Mouse (Mus musculus): ENCODE results near the gene Dab1. TPM values are rescaled to one million over a fixed set of nuclear protein-coding genes. Genes with fewer than 3 reads are reported as not detected.

Gene Dab1
- total and polyA plus RNA-seq, 3 experiments: not detected

- DNase-seq (ENCODE audit: low read depth, low spot score): no peak
- no peaks in the 10 kb centered on the region for H3K4me1 ChIP-seq (ENCODE audit: control insufficient read depth in 1 of 2, insufficient read depth in 2 of 2, low read length in 2 of 2)
These were observed 1061.3 kb downstream of the Dab1 start for GRCm38 (mm10) chr4:104680475-104680874.

DNA sequence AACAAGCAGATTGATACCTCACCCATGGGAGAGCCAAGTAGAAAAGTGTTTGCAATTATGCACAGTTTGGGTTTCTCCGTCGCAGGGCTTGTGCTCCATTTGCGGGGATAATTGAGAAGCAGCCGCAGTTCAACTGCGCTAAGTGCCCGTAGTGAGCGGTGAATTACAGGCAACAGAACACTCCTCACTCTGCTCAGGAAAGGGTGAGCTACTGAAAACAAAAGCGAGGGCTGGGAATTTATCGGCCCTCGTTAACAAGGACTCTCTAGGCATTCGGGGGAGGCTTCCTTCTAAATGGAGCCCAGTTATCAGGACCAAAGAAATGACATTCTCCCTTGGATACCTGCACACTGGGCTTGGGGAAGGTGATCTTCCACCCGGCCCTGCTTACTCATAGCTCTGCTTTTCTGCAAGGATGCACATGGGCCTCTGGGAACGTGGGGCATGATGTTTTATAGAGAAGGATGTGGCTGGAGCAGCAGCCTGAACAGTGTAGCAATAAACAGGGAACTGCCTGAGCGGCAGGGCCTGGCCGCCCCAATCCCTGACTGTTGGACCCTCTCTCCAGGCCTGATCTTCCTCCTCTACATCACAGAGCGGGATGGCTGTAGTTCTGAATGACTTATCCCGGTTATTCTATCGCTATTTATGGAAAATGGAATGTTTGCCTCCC is 1067.1 kb downstream of the Dab1 start:
- H3K4me1 ChIP-seq (ENCODE audit: control insufficient read depth in 1 of 2, insufficient read depth in 2 of 2, low read length in 2 of 2): no peaks in the 10 kb centered on the region
- H3K36me3 ChIP-seq (ENCODE audit: control insufficient read depth in 1 of 2, insufficient read depth in 2 of 2, low read length in 2 of 2): no peaks in the 10 kb centered on the region
- no peaks in the 10 kb centered on the region for H3K27me3 ChIP-seq (ENCODE audit: control insufficient read depth in 1 of 2, insufficient read depth in 2 of 2, low read length in 2 of 2)
- no peaks in the 10 kb centered on the region for H3K79me2 ChIP-seq (ENCODE audit: control insufficient read depth, insufficient read depth, low read length, poor library complexity)
- DNase-seq (ENCODE audit: low read depth, low spot score): no peak
- H3K9me3 ChIP-seq (replicated peaks; ENCODE audit: insufficient read depth, low read length): no peaks in the 10 kb centered on the region
- no peak overlapping the region for H3K4me3 ChIP-seq (ENCODE audit: control insufficient read depth in 1 of 2, insufficient read depth in 1 of 2, low read depth in 2 of 2, low read length in 2 of 2)
- H3K9ac ChIP-seq (ENCODE audit: control insufficient read depth, low read depth, low read length, poor library complexity, severe bottlenecking): no peak overlapping the region
- TF ChIP-seq ZC3H11A (IDR thresholded peaks at IDR 0.05; ENCODE audit: low read depth, low read length): no peak
- TF ChIP-seq GATA1 (IDR thresholded peaks at IDR 0.05; ENCODE audit: low read depth, low read length): no peak
- no peak for TF ChIP-seq HCFC1 (IDR thresholded peaks at IDR 0.05; ENCODE audit: low read depth, low read length)
- TF ChIP-seq MYB (IDR thresholded peaks at IDR 0.05; ENCODE audit: low read depth, low read length): no peak
- TF ChIP-seq TBP (IDR thresholded peaks at IDR 0.05; ENCODE audit: low read depth, low read length): no peak
- TF ChIP-seq NRF1 (IDR thresholded peaks at IDR 0.05; ENCODE audit: insufficient read depth, low read depth, low read length, poor library complexity, severe bottlenecking): no peak
- no peak for TF ChIP-seq GABPA (IDR thresholded peaks at IDR 0.05; ENCODE audit: low read depth, low read length)
- no peak for TF ChIP-seq NELFE (IDR thresholded peaks at IDR 0.05; ENCODE audit: low read depth, low read length)
- no peak for TF ChIP-seq POLR2AphosphoS2 (IDR thresholded peaks at IDR 0.05; ENCODE audit: low read length)
- no peak for TF ChIP-seq MXI1 (IDR thresholded peaks at IDR 0.05; ENCODE audit: low read depth, low read length)
- TF ChIP-seq SIN3A (IDR thresholded peaks at IDR 0.05; ENCODE audit: low read length): no peak
- TF ChIP-seq ZKSCAN1 (IDR thresholded peaks at IDR 0.05; ENCODE audit: low read depth, low read length): no peak
- TF ChIP-seq CTCF (IDR thresholded peaks at IDR 0.05 in 2 of 3, conservative IDR thresholded peaks at IDR 0.05 in 1 of 3; ENCODE audit: control insufficient read depth in 1 of 3, insufficient read depth in 1 of 3, low read depth in 2 of 3, low read length in 3 of 3, poor library complexity in 1 of 3, severe bottlenecking in 1 of 3): no peak
- H3K27ac ChIP-seq (ENCODE audit: control insufficient read depth, low read depth, low read length): no peak overlapping the region

More at GRCm38 (mm10) chr4:104680475-104680874, 1061.3 kb downstream of the Dab1 start:
- Histone ChIP-seq H3K79me2 (ENCODE audit: control insufficient read depth, insufficient read depth, low read length, poor library complexity) (no peaks in the 10 kb centered on the region), H3K4me3 (ENCODE audit: control insufficient read depth in 1 of 2, insufficient read depth in 1 of 2, low read depth in 2 of 2, low read length in 2 of 2) (no peak overlapping the region), H3K27me3 (ENCODE audit: control insufficient read depth in 1 of 2, insufficient read depth in 2 of 2, low read length in 2 of 2) (no peaks in the 10 kb centered on the region), H3K36me3 (ENCODE audit: control insufficient read depth in 1 of 2, insufficient read depth in 2 of 2, low read length in 2 of 2) (no peaks in the 10 kb centered on the region), H3K9me3 (replicated peaks; ENCODE audit: insufficient read depth, low read length) (no peaks in the 10 kb centered on the region), H3K9ac (ENCODE audit: control insufficient read depth, low read depth, low read length, poor library complexity, severe bottlenecking) (no peak overlapping the region), H3K27ac (ENCODE audit: control insufficient read depth, low read depth, low read length) (no peak overlapping the region)
- TF ChIP-seq ETS1 (IDR thresholded peaks at IDR 0.05; ENCODE audit: low read depth, low read length) (no peak), ZNF384 (IDR thresholded peaks at IDR 0.05; ENCODE audit: low read depth, low read length) (no peak), NELFE (IDR thresholded peaks at IDR 0.05; ENCODE audit: low read depth, low read length) (no peak), TBP (IDR thresholded peaks at IDR 0.05; ENCODE audit: low read depth, low read length) (no peak), CHD2 (IDR thresholded peaks at IDR 0.05; ENCODE audit: low read length) (no peak), CHD1 (IDR thresholded peaks at IDR 0.05; ENCODE audit: low read depth, low read length) (no peak), NRF1 (IDR thresholded peaks at IDR 0.05; ENCODE audit: insufficient read depth, low read depth, low read length, poor library complexity, severe bottlenecking) (no peak), MAZ (IDR thresholded peaks at IDR 0.05; ENCODE audit: low read depth, low read length) (no peak), GABPA (IDR thresholded peaks at IDR 0.05; ENCODE audit: low read depth, low read length) (no peak), SMC3 (IDR thresholded peaks at IDR 0.05; ENCODE audit: low read depth, low read length) (no peak), TAL1 (IDR thresholded peaks at IDR 0.05; ENCODE audit: low read length) (no peak), E2F4 (IDR thresholded peaks at IDR 0.05; ENCODE audit: borderline replicate concordance, low read depth, low read length) (no peak), USF2 (IDR thresholded peaks at IDR 0.05; ENCODE audit: borderline replicate concordance in 1 of 2, insufficient read depth in 1 of 2, low read depth in 1 of 2, low read length in 2 of 2) (no peak), ELF1 (IDR thresholded peaks at IDR 0.05; ENCODE audit: low read depth, low read length) (no peak), CTCF (IDR thresholded peaks at IDR 0.05 in 2 of 3, conservative IDR thresholded peaks at IDR 0.05 in 1 of 3; ENCODE audit: control insufficient read depth in 1 of 3, insufficient read depth in 1 of 3, low read depth in 2 of 3, low read length in 3 of 3, poor library complexity in 1 of 3, severe bottlenecking in 1 of 3) (no peak)

Measured in MEL (cell line).